Mouse (Mus musculus): ENCODE data around the gene Pou6f1. TPM values are rescaled to one million over a fixed set of nuclear protein-coding genes. Genes with fewer than 3 reads are reported as not detected.

Pou6f1 gene
- polyA plus RNA-seq, 1 experiment from 2014 or later: 26.4 TPM

GRCm38 (mm10) chr15:100635239-100635638 is 35.5 kb upstream of the Pou6f1 start:
- ATAC-seq: no peak
- H3K27me3 ChIP-seq (replicated peaks; ENCODE audit: control insufficient read depth, insufficient read depth, low read length): peaks cover 37% of the 10 kb centered on the region
- no peak overlapping the region for H3K4me2 ChIP-seq (ENCODE audit: low read length)
- peaks cover 11% of the 10 kb centered on the region for H3K4me1 ChIP-seq (ENCODE audit: control insufficient read depth, insufficient read depth, low read depth, low read length)
- H3K36me3 ChIP-seq (ENCODE audit: control insufficient read depth, insufficient read depth, low read length): no peaks in the 10 kb centered on the region
- no peaks in the 10 kb centered on the region for H3K9me3 ChIP-seq (ENCODE audit: control insufficient read depth, low read length)
- H3K27ac ChIP-seq (ENCODE audit: low read depth, low read length): no peak overlapping the region
- H3K4me3 ChIP-seq (ENCODE audit: low read length): no peak overlapping the region
- 12% methylated on average over 9 of the region's 9 CpGs for WGBS
- H3K9ac ChIP-seq (ENCODE audit: low read depth, low read length): no peak overlapping the region

GRCm38 (mm10) chr15:100633341-100633740 is 33.6 kb upstream of the Pou6f1 start:
- Histone ChIP-seq H3K4me1 (ENCODE audit: control insufficient read depth, insufficient read depth, low read depth, low read length) (peaks cover 11% of the 10 kb centered on the region), H3K9me3 (ENCODE audit: control insufficient read depth, low read length) (no peaks in the 10 kb centered on the region), H3K27ac (ENCODE audit: low read depth, low read length) (no peak overlapping the region), H3K4me2 (ENCODE audit: low read length) (no peak overlapping the region), H3K27me3 (replicated peaks; ENCODE audit: control insufficient read depth, insufficient read depth, low read length) (peaks cover 32% of the 10 kb centered on the region), H3K9ac (ENCODE audit: low read depth, low read length) (no peak overlapping the region), H3K4me3 (ENCODE audit: low read length) (no peak overlapping the region), H3K36me3 (ENCODE audit: control insufficient read depth, insufficient read depth, low read length) (no peaks in the 10 kb centered on the region)
- no peak for ATAC-seq
- WGBS: 84% methylated on average over 10 of the region's 10 CpGs

GRCm38 (mm10) chr15:100632323-100632722 is 32.5 kb upstream of the Pou6f1 start:
- no peak overlapping the region for H3K4me2 ChIP-seq (ENCODE audit: low read length)
- no peak overlapping the region for H3K4me3 ChIP-seq (ENCODE audit: low read length)
- ATAC-seq: no peak
- H3K9me3 ChIP-seq (ENCODE audit: control insufficient read depth, low read length): no peaks in the 10 kb centered on the region
- no peak overlapping the region for H3K27ac ChIP-seq (ENCODE audit: low read depth, low read length)
- no peaks in the 10 kb centered on the region for H3K36me3 ChIP-seq (ENCODE audit: control insufficient read depth, insufficient read depth, low read length)
- 88% methylated on average over 5 of the region's 5 CpGs for WGBS
- H3K4me1 ChIP-seq (ENCODE audit: control insufficient read depth, insufficient read depth, low read depth, low read length): peaks cover 11% of the 10 kb centered on the region
- H3K9ac ChIP-seq (ENCODE audit: low read depth, low read length): no peak overlapping the region
- peaks cover 26% of the 10 kb centered on the region for H3K27me3 ChIP-seq (replicated peaks; ENCODE audit: control insufficient read depth, insufficient read depth, low read length)

GRCm38 (mm10) chr15:100631454-100632170 is 31.8 kb upstream of the Pou6f1 start:
- no peak for ATAC-seq
- no peaks in the 10 kb centered on the region for H3K9me3 ChIP-seq (ENCODE audit: control insufficient read depth, low read length)
- no peak overlapping the region for H3K9ac ChIP-seq (ENCODE audit: low read depth, low read length)
- H3K27me3 ChIP-seq (replicated peaks; ENCODE audit: control insufficient read depth, insufficient read depth, low read length): peaks cover 25% of the 10 kb centered on the region
- WGBS: 89% methylated on average over 12 of the region's 12 CpGs
- no peak overlapping the region for H3K4me3 ChIP-seq (ENCODE audit: low read length)
- H3K4me1 ChIP-seq (ENCODE audit: control insufficient read depth, insufficient read depth, low read depth, low read length): peaks cover 4% of the 10 kb centered on the region
- no peak overlapping the region for H3K27ac ChIP-seq (ENCODE audit: low read depth, low read length)
- H3K36me3 ChIP-seq (ENCODE audit: control insufficient read depth, insufficient read depth, low read length): no peaks in the 10 kb centered on the region
- no peak overlapping the region for H3K4me2 ChIP-seq (ENCODE audit: low read length)

GRCm38 (mm10) chr15:100630126-100630525 is 30.3 kb upstream of the Pou6f1 start:
- ATAC-seq: no peak
- peaks cover 14% of the 10 kb centered on the region for H3K27me3 ChIP-seq (replicated peaks; ENCODE audit: control insufficient read depth, insufficient read depth, low read length)
- no peak overlapping the region for H3K9ac ChIP-seq (ENCODE audit: low read depth, low read length)
- 43% methylated on average over 3 of the region's 3 CpGs for WGBS
- no peaks in the 10 kb centered on the region for H3K9me3 ChIP-seq (ENCODE audit: control insufficient read depth, low read length)
- H3K4me1 ChIP-seq (ENCODE audit: control insufficient read depth, insufficient read depth, low read depth, low read length): no peaks in the 10 kb centered on the region
- H3K27ac ChIP-seq (ENCODE audit: low read depth, low read length): no peak overlapping the region
- no peak overlapping the region for H3K4me3 ChIP-seq (ENCODE audit: low read length)
- no peaks in the 10 kb centered on the region for H3K36me3 ChIP-seq (ENCODE audit: control insufficient read depth, insufficient read depth, low read length)
- H3K4me2 ChIP-seq (ENCODE audit: low read length): no peak overlapping the region

GRCm38 (mm10) chr15:100628797-100629196 is 29.0 kb upstream of the Pou6f1 start:
- Histone ChIP-seq H3K4me3 (ENCODE audit: low read length) (no peak overlapping the region), H3K9ac (ENCODE audit: low read depth, low read length) (no peak overlapping the region), H3K36me3 (ENCODE audit: control insufficient read depth, insufficient read depth, low read length) (no peaks in the 10 kb centered on the region), H3K4me2 (ENCODE audit: low read length) (no peak overlapping the region), H3K9me3 (ENCODE audit: control insufficient read depth, low read length) (no peaks in the 10 kb centered on the region), H3K27me3 (replicated peaks; ENCODE audit: control insufficient read depth, insufficient read depth, low read length) (peaks cover 5% of the 10 kb centered on the region; the same call in 1 of the 2 replicates), H3K27ac (ENCODE audit: low read depth, low read length) (no peak overlapping the region), H3K4me1 (ENCODE audit: control insufficient read depth, insufficient read depth, low read depth, low read length) (no peaks in the 10 kb centered on the region)
- no peak for ATAC-seq
- WGBS: 53% methylated on average over 6 of the region's 7 CpGs

- no peaks in the 10 kb centered on the region for H3K9me3 ChIP-seq (ENCODE audit: control insufficient read depth, low read length)
- H3K36me3 ChIP-seq (ENCODE audit: control insufficient read depth, insufficient read depth, low read length): no peaks in the 10 kb centered on the region
- H3K27ac ChIP-seq (ENCODE audit: low read depth, low read length): no peak overlapping the region
- H3K27me3 ChIP-seq (replicated peaks; ENCODE audit: control insufficient read depth, insufficient read depth, low read length): no peaks in the 10 kb centered on the region; the same call in 1 of the 2 replicates
- WGBS: 5% methylated on average over 11 of the region's 11 CpGs
- no peak overlapping the region for H3K9ac ChIP-seq (ENCODE audit: low read depth, low read length)
- H3K4me1 ChIP-seq (ENCODE audit: control insufficient read depth, insufficient read depth, low read depth, low read length): no peaks in the 10 kb centered on the region
- H3K4me3 ChIP-seq (ENCODE audit: low read length): no peak overlapping the region
- no peak for ATAC-seq
- H3K4me2 ChIP-seq (ENCODE audit: low read length): no peak overlapping the region
These were observed 28.1 kb upstream of the Pou6f1 start for GRCm38 (mm10) chr15:100627774-100628370.

- WGBS: 15% methylated on average over 10 of the region's 10 CpGs
- Histone ChIP-seq H3K4me1 (ENCODE audit: control insufficient read depth, insufficient read depth, low read depth, low read length) (no peaks in the 10 kb centered on the region), H3K4me3 (ENCODE audit: low read length) (no peak overlapping the region), H3K36me3 (ENCODE audit: control insufficient read depth, insufficient read depth, low read length) (no peaks in the 10 kb centered on the region), H3K4me2 (ENCODE audit: low read length) (no peak overlapping the region), H3K9me3 (ENCODE audit: control insufficient read depth, low read length) (no peaks in the 10 kb centered on the region), H3K27ac (ENCODE audit: low read depth, low read length) (no peak overlapping the region), H3K27me3 (replicated peaks; ENCODE audit: control insufficient read depth, insufficient read depth, low read length) (no peaks in the 10 kb centered on the region; the same call in 1 of the 2 replicates), H3K9ac (ENCODE audit: low read depth, low read length) (no peak overlapping the region)
- ATAC-seq: no peak
These were observed 27.5 kb upstream of the Pou6f1 start for GRCm38 (mm10) chr15:100627287-100627686.

- no peaks in the 10 kb centered on the region for H3K4me1 ChIP-seq (ENCODE audit: control insufficient read depth, insufficient read depth, low read depth, low read length)
- H3K9me3 ChIP-seq (ENCODE audit: control insufficient read depth, low read length): no peaks in the 10 kb centered on the region
- H3K4me3 ChIP-seq (ENCODE audit: low read length): no peak overlapping the region
- H3K36me3 ChIP-seq (ENCODE audit: control insufficient read depth, insufficient read depth, low read length): peaks cover 5% of the 10 kb centered on the region; the same call in 1 of the 2 replicates
- no peak overlapping the region for H3K4me2 ChIP-seq (ENCODE audit: low read length)
- no peak overlapping the region for H3K9ac ChIP-seq (ENCODE audit: low read depth, low read length)
- no peak overlapping the region; the same call in 1 of the 2 replicates for H3K27ac ChIP-seq (ENCODE audit: low read depth, low read length)
- no peaks in the 10 kb centered on the region; the same call in 1 of the 2 replicates for H3K27me3 ChIP-seq (replicated peaks; ENCODE audit: control insufficient read depth, insufficient read depth, low read length)
- WGBS: 92% methylated on average over 3 of the region's 3 CpGs
- ATAC-seq: no peak
These were observed 24.7 kb upstream of the Pou6f1 start for GRCm38 (mm10) chr15:100624435-100624834.

Data from hindbrain, embryonic 16.5 days (tissue).